Mouse (Mus musculus) C2C12 (cell line): ENCODE data around the gene Sept1.

Experiments used
- CTCF ChIP-seq: IDR thresholded peaks from one replicate; pipeline ENCODE4 v1.5.1; 2011; ENCODE audit not compliant: control insufficient read depth, insufficient read depth, insufficient read length
- MAX ChIP-seq: IDR thresholded peaks from one replicate; pipeline ENCODE4 v1.6.1; 2011; ENCODE audit warnings: mild to moderate bottlenecking, control low read depth
- MYOD1 ChIP-seq: IDR thresholded peaks from one replicate; pipeline ENCODE4 v1.6.1; 2011; ENCODE audit warnings: low read depth; ENCODE audit not compliant: control insufficient read depth, insufficient read length
- MYOG ChIP-seq: IDR thresholded peaks from one replicate; pipeline ENCODE4 v1.6.1; 2011; ENCODE audit not compliant: control insufficient read depth, insufficient read length; ENCODE audit errors: extremely low read depth
- USF1 ChIP-seq: IDR thresholded peaks from one replicate; pipeline ENCODE4 v1.6.1; 2011; ENCODE audit warnings: low read depth, mild to moderate bottlenecking, control low read depth, moderate library complexity

- peak; percentile 71 for TF ChIP-seq CTCF
- peak; percentile 82 for TF ChIP-seq MAX
- TF ChIP-seq MYOD1, result no peak
- TF ChIP-seq MYOG, result no peak
- no peak for TF ChIP-seq USF1
Measured at GRCm38 (mm10) chr7:127260309-127261111, 27.6 kb upstream of the Sept1 start, which contains the start of gene Dctpp1.
